Mouse (Mus musculus): ENCODE measurements around the gene Upp2. TPM values are rescaled to one million over a fixed set of nuclear protein-coding genes. Genes with fewer than 3 reads are reported as not detected.

Gene Upp2
- 3.6 and 5.3 TPM in 2 replicates for polyA plus RNA-seq (2012; rRNA removed)

DNA sequence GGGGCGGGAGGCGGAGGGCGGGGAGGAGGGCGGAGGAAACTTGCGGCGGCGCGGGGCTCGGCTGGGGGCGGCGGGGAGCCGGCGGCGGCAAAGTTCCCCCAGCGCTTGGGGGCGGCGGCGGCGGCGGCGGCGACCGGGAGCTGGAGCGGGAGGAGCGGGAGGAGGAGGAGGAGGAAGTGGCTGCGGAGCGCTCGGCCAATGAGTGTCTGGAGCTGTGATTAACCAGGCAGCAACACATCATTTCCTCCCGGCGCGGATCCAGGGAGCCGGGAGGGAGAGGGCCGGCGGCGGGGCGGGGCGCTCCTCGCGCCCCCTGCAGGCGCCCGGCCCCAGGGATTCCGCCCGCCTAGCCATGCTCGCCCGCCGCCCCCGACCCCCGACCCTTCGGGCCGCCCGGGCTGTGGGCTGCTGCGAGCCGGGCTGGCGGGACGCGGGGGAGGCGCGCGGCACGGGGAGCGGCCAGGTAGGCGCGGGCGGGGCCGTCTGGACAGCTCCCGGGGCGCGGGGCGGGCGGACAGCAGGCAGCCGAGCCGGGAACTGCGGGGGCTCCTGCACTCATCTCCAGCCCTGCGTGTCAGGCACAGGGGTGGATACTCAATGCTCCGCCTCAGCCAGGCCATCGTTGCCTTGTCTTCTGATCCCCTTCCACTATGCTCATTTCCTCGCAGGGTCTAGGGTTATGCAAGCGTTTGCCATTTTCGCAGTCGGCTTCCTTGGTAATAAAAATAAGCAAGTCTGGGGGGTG, at the start of gene Upp2, which contains the start of gene Acvr1:
Gene Upp2, plus strand, starts transcription at position 233 of the 745 bp plus-strand sequence.
Gene Acvr1, minus strand, starts transcription at position 92 of the 745 bp plus-strand sequence.

Other genes starting within 250 kb of the Upp2 start
- gene Acvr1c, start 209.4 kb upstream of the Upp2 start, polyA plus RNA-seq (2012; rRNA removed): 0.13 and 0.30 TPM in 2 replicates
- not detected in 2 replicates for gene Gm17409, start 97.2 kb upstream of the Upp2 start, polyA plus RNA-seq (2012; rRNA removed)
- gene Acvr1, start 141 bp upstream of the Upp2 start, polyA plus RNA-seq (2012; rRNA removed): 1.6 and 2.5 TPM in 2 replicates